Mouse (Mus musculus) forebrain, embryonic 13.5 days (tissue): ENCODE data around the gene Ace2. TPM values are rescaled to one million over a fixed set of nuclear protein-coding genes. Genes with fewer than 3 reads are reported as not detected.

Experiments
- ATAC-seq: fragments of 200-750 bp; cut with Nextera tagmentation; 2 replicates; pipeline ENCODE4 v1.8.0; 2017
- H3K27ac ChIP-seq: fragments of 300-500 bp; sonication (generic); 2 replicates; pipeline ENCODE4 v1.5.1; 2015; ENCODE audit warnings: inconsistent platforms, mild to moderate bottlenecking, moderate library complexity
- H3K27me3 ChIP-seq: fragments of 300-500 bp; sonication (generic); 2 replicates; pipeline ENCODE4 v1.6.1; 2015; ENCODE audit warnings: mild to moderate bottlenecking, inconsistent platforms
- H3K36me3 ChIP-seq: fragments of 300-500 bp; sonication (generic); 2 replicates; pipeline ENCODE4 v1.6.1; 2015; ENCODE audit warnings: mild to moderate bottlenecking, inconsistent platforms; ENCODE audit not compliant: poor library complexity, severe bottlenecking
- H3K4me1 ChIP-seq: fragments of 300-500 bp; sonication (generic); 2 replicates; pipeline ENCODE4 v1.6.1; 2015; ENCODE audit warnings: inconsistent platforms
- H3K4me2 ChIP-seq: fragments of 300-500 bp; sonication (generic); 2 replicates; pipeline ENCODE4 v1.6.1; 2015; ENCODE audit warnings: inconsistent platforms, mild to moderate bottlenecking, moderate library complexity
- H3K4me3 ChIP-seq: fragments of 300-500 bp; sonication (generic); 2 replicates; pipeline ENCODE4 v1.5.1; 2015; ENCODE audit warnings: mild to moderate bottlenecking, inconsistent platforms
- H3K9ac ChIP-seq: fragments of 300-500 bp; sonication (generic); 2 replicates; pipeline ENCODE4 v1.6.1; 2015; ENCODE audit warnings: mild to moderate bottlenecking, inconsistent platforms
- H3K9me3 ChIP-seq: fragments of 300-500 bp; sonication (generic); replicated peaks from 2 replicates; pipeline ENCODE4 v1.6.1; 2016; ENCODE audit warnings: inconsistent platforms
- WGBS: fragments of 180-500 bp; shearing (Covaris S2); methylation state at CpG from one replicate; pipeline ENCODE4 v1.1.7; 2015; 5-methylcytosine and 5-hydroxymethylcytosine counted together
- polyA plus RNA-seq: library from polyadenylated mRNA; unstranded; fragments of >200 nt; fragmentation: Nextera tagmentation; extraction: Ambion mirVana; gene quantifications from 2 replicates; pipeline ENCODE4 v1.2.1, GENCODE M21; 2015

The Ace2 gene
- polyA plus RNA-seq, 1 experiment from 2014 or later: 0.23 TPM

DNA sequence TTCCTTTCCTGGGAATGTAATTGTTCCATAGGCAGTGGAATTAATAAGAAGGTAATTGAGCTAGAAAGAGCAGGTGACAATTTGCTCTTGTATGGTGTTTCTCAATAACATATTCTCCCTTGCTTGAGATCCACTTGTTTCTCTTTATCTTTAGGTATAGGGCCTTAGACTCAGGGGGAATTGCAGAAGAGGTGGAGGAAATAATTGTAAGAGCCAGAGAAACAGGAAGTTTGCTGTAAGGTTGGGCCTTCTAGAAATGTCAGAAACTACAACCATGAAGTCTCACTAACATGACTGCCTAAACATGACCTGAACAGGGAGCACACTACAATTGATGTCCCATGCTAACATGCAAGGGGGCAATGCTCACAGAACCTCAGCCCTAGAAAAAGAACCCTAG, 50.7 kb downstream of the Ace2 start:
- Histone ChIP-seq H3K27ac (no peak overlapping the region), H3K9ac (no peak overlapping the region), H3K4me2 (no peak overlapping the region), H3K36me3 (no peaks in the 10 kb centered on the region), H3K27me3 (no peaks in the 10 kb centered on the region), H3K4me1 (no peaks in the 10 kb centered on the region), H3K4me3 (no peak overlapping the region), H3K9me3 (no peaks in the 10 kb centered on the region)
- ATAC-seq: no peak

DNA sequence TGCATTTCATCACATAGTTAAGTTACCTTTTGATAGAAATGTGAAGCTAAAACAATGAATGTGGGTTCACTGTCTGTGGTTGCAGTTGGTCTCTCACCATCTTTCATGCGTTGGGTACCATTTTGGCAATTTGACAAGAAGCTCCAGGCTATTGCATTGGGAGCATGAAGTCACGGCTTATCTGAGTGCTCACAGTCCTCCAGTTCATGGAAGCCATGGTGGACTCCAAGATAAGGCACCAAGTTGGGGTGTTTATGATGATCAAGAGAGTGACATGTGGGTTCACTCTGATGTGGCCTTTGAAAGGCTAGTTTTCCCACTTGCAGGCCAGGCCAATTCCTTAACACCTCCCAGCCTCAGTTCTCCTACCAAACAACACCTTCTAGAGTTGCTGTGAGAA, 58.5 kb downstream of the Ace2 start:
- H3K27me3 ChIP-seq: no peaks in the 10 kb centered on the region
- ATAC-seq: no peak
- no peak overlapping the region for H3K4me3 ChIP-seq
- H3K4me2 ChIP-seq: no peak overlapping the region
- H3K9ac ChIP-seq: no peak overlapping the region
- no peaks in the 10 kb centered on the region for H3K9me3 ChIP-seq
- no peaks in the 10 kb centered on the region for H3K4me1 ChIP-seq
- 87% methylated on average over 2 of the region's 2 CpGs for WGBS
- no peak overlapping the region for H3K27ac ChIP-seq
- H3K36me3 ChIP-seq: no peaks in the 10 kb centered on the region

DNA sequence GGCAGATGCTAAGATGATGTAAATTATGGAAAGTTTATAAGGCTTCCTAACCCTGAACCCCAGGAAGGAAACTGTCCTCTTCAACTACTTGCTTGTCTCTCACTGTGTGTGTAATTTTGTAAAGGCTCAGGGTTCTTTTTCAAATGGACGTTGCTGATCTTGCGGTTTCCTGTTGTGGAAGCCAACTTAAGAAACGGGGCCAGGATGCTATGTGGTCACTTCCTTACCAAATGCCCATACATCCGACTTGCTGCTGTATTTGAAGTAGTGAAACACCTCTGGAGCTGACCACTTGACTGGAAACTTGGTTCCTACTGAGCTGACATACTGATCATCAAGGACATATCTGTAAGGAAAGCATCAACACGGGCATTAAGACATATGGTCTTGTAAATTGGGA, 61.4 kb downstream of the Ace2 start:
- WGBS: 74% methylated on average over 5 of the region's 5 CpGs
- Histone ChIP-seq H3K9ac (no peak overlapping the region), H3K27me3 (no peaks in the 10 kb centered on the region), H3K4me3 (no peak overlapping the region), H3K4me2 (no peak overlapping the region), H3K36me3 (no peaks in the 10 kb centered on the region), H3K9me3 (no peaks in the 10 kb centered on the region), H3K27ac (no peak overlapping the region), H3K4me1 (no peaks in the 10 kb centered on the region)
- no peak for ATAC-seq

DNA sequence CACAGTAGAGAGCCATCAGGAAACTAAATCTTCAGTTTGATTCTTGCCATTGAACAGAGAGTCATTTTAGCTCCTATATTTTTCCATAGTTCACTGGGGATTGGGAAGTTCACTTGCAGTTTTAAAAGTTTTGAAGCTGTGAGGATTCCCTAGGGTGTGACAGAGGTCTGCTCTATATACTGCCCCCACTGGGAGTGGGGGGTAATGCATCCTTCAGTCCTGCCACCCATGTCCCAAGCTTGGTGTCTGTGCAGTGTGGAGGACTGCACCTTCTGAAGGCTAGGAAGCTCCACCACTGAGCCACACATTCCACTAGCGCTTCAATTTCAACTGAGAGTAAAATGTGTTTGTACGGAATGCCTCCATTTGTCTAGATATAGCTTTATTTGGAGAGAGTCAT, 82.9 kb downstream of the Ace2 start:
- Histone ChIP-seq H3K4me2 (no peak overlapping the region), H3K4me1 (no peaks in the 10 kb centered on the region), H3K27ac (no peak overlapping the region), H3K27me3 (no peaks in the 10 kb centered on the region), H3K9ac (no peak overlapping the region), H3K9me3 (no peaks in the 10 kb centered on the region), H3K36me3 (no peaks in the 10 kb centered on the region), H3K4me3 (no peak overlapping the region)
- no peak for ATAC-seq
- WGBS: 65% methylated on average over 2 of the region's 2 CpGs

DNA sequence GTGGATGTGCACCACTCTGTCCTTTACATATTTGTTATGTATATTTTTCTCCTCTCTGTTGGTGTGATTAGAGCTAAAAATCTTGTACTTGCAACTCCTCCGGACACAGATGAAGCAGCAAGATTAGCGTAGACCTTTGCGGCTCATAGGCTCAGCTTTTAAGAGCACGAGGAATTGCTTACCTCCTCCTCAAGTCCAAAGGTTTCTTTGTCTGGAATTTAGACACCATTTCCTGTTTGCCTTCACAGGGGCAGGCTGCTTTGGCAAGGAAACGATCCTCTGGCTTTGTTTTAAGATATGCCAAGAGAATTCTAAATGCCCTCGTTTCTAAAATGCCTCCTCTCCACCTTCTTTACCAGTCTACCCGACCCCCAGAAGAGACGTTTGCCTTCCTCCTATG, 94.2 kb downstream of the Ace2 start:
- Histone ChIP-seq H3K36me3 (no peaks in the 10 kb centered on the region), H3K27me3 (no peaks in the 10 kb centered on the region), H3K4me1 (no peaks in the 10 kb centered on the region), H3K9me3 (no peaks in the 10 kb centered on the region), H3K4me2 (no peak overlapping the region), H3K27ac (no peak overlapping the region), H3K9ac (no peak overlapping the region), H3K4me3 (no peak overlapping the region)
- WGBS: 55% methylated on average over 8 of the region's 8 CpGs
- ATAC-seq: no peak

Other genes with a start within 250 kb of the Ace2 start
- 77.9 and 81.4 TPM in 2 replicates for gene Ap1s2, start 230.3 kb upstream of the Ace2 start, polyA plus RNA-seq
- 61.0 and 62.2 TPM in 2 replicates for gene Zrsr2, start 180.7 kb upstream of the Ace2 start, polyA plus RNA-seq
- 0.26 and 0.35 TPM in 2 replicates for gene Car5b, start 111.3 kb upstream of the Ace2 start, polyA plus RNA-seq
- gene Siah1b, start 62.8 kb upstream of the Ace2 start, polyA plus RNA-seq: 36.6 and 41.5 TPM in 2 replicates
- 0.19 and 0.27 TPM in 2 replicates for gene Cltrn, start 50.5 kb upstream of the Ace2 start, polyA plus RNA-seq
- 0.05 and 0.17 TPM in 2 replicates for gene Bmx, start 118.9 kb downstream of the Ace2 start, polyA plus RNA-seq
- 3.8 and 4.1 TPM in 2 replicates for gene Pir, start 130.0 kb downstream of the Ace2 start, polyA plus RNA-seq
- gene Vegfd, start 234.0 kb downstream of the Ace2 start, polyA plus RNA-seq: 0.23 and 0.35 TPM in 2 replicates